Mouse (Mus musculus) erythroblast, embryonic 14.5 days (primary cell): Measurements from ENCODE around the gene Gm28729.

Experiments
- GATA1 ChIP-seq: IDR thresholded peaks from 2 replicates; pipeline ENCODE4 v1.6.1; 2012; ENCODE audit warnings: low read length, inconsistent platforms, mixed read lengths
- TAL1 ChIP-seq: IDR thresholded peaks from 3 replicates; pipeline ENCODE4 v1.6.1; 2012; ENCODE audit warnings: low read length, inconsistent platforms, mixed read lengths

GRCm38 (mm10) chr9:96534256-96534655 is 9.2 kb upstream of the Gm28729 start:
- no peak for TF ChIP-seq TAL1
- TF ChIP-seq GATA1, result no peak
